Mouse (Mus musculus) neural tube, embryonic 12.5 days (tissue): ENCODE measurements at regions not wholly inside any gene's neighbourhood (a gene's known extent, or its start where the extent isn't known, plus 50 kb on each side); places are given as distances from the start of the nearest gene placed in this dataset.

ENCODE experiments used
- ATAC-seq: fragments of 200-750 bp; cut with Nextera tagmentation; 2 replicates; pipeline ENCODE4 v1.8.0; 2017; ENCODE audit warnings: low read depth, mild to moderate bottlenecking, moderate TSS enrichment, moderate library complexity; ENCODE audit not compliant: low FRiP score
- H3K27ac ChIP-seq: fragments of 300-500 bp; sonication (generic); 2 replicates; pipeline ENCODE4 v1.5.1; 2016
- H3K27me3 ChIP-seq: fragments of 300-500 bp; sonication (generic); replicated peaks from 2 replicates; pipeline ENCODE4 v1.6.1; 2016; ENCODE audit warnings: mild to moderate bottlenecking
- H3K36me3 ChIP-seq: fragments of 300-500 bp; sonication (generic); 2 replicates; pipeline ENCODE4 v1.6.1; 2016; ENCODE audit warnings: mild to moderate bottlenecking
- H3K4me1 ChIP-seq: fragments of 300-500 bp; sonication (generic); 2 replicates; pipeline ENCODE4 v1.6.1; 2016
- H3K4me2 ChIP-seq: fragments of 300-500 bp; sonication (generic); replicated peaks from 2 replicates; pipeline ENCODE4 v1.6.1; 2016; ENCODE audit warnings: mild to moderate bottlenecking
- H3K4me3 ChIP-seq: fragments of 300-500 bp; sonication (generic); 2 replicates; pipeline ENCODE4 v1.5.1; 2016
- H3K9ac ChIP-seq: fragments of 300-500 bp; sonication (generic); 2 replicates; pipeline ENCODE4 v1.6.1; 2016; ENCODE audit warnings: mild to moderate bottlenecking
- H3K9me3 ChIP-seq: fragments of 300-500 bp; sonication (generic); 2 replicates; pipeline ENCODE4 v1.6.1; 2016; ENCODE audit warnings: mild to moderate bottlenecking
- WGBS: fragments of 180-500 bp; shearing (Covaris S2); methylation state at CpG from one replicate; pipeline ENCODE4 v1.1.7; 2016; 5-methylcytosine and 5-hydroxymethylcytosine counted together

DNA sequence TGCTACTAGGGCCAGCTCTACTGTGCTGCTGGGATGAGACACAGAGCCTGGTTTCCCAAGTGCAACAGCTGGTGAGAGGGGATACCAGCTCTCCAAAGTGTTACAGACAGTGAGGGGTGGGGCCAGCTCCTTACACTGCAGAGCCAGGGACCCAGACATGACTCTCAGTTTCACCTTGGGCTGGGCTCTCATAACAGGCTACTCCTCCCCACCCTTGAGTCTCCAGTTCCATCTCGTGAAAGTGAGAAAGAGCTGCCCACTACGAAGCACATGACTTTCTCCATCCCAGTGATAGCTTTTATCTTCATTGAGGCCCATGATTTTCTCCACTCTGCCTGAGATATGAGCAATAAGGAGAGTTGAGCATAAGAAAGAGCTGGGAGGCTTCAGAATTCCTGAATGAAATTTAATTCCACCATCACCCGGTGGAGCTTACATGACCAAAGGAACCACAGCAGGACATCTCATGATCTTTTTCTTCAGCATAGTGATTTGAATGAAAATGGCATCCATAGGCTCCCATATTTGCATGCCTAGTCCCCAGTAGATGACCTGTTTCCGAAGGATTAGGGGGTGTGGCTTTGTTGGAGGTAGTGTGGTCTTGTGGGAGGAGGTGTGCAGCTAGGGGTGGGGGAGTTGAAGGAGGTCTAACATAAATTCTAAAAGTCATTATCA lies 153.5 kb downstream of the Spata18 start:
- H3K4me1 ChIP-seq: no peaks in the 10 kb centered on the region
- H3K9me3 ChIP-seq: no peaks in the 10 kb centered on the region
- no peak overlapping the region for H3K27ac ChIP-seq
- no peak overlapping the region for H3K4me3 ChIP-seq
- H3K27me3 ChIP-seq: no peaks in the 10 kb centered on the region
- no peak overlapping the region for H3K4me2 ChIP-seq
- 83% methylated on average over 4 of the region's 4 CpGs for WGBS
- H3K36me3 ChIP-seq: no peaks in the 10 kb centered on the region
- H3K9ac ChIP-seq: no peak overlapping the region
- no peak for ATAC-seq

DNA sequence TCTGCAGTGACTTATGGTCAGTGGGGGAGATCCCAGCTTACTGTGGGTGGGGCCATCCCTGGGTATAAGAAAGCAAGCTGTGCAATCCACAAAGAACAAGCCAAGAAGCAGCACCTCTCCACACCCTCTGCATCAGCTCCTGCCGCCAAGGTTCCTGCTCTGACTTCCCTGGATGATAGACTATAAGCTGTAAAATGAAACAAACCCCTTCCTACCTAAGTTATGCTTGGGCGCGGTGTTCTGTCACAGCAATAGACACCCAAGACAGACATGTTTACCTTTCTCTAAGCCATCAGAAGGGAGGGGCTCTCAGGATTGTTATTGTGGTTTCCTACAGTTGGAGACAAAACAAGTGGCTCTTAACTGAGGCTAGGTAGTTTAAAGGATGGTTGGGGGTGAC lies 159.5 kb downstream of the Spata18 start:
- ATAC-seq: no peak
- Histone ChIP-seq H3K4me3 (no peak overlapping the region), H3K9ac (no peak overlapping the region), H3K27me3 (no peaks in the 10 kb centered on the region), H3K36me3 (no peaks in the 10 kb centered on the region), H3K9me3 (no peaks in the 10 kb centered on the region), H3K27ac (no peak overlapping the region), H3K4me2 (no peak overlapping the region), H3K4me1 (no peaks in the 10 kb centered on the region)
- 69% methylated on average over 3 of the region's 3 CpGs for WGBS

DNA sequence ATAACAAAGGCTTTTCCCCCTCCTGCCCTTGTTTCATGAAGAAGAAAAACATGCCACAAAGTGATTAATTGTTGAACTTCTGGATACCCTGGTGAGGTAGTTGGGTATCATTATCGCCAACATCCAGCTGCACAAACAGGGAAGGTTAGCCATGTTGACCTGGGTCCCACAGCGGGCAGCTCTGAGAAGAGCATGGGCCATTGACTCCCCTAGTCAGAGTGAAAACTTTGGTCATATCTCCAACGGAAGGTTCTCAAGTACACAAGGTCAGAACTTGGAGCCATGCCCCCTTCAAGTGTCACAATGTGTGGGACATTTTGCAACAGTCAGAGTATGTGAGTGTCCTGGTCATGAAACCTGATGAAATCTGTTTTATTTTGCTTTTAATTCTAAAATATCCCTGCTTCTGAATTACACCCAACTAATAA lies 159.9 kb downstream of the Spata18 start:
- H3K4me2 ChIP-seq: no peak overlapping the region
- 77% methylated on average over 3 of the region's 3 CpGs for WGBS
- no peak overlapping the region for H3K9ac ChIP-seq
- no peaks in the 10 kb centered on the region for H3K36me3 ChIP-seq
- ATAC-seq: no peak
- H3K27me3 ChIP-seq: no peaks in the 10 kb centered on the region
- no peaks in the 10 kb centered on the region for H3K9me3 ChIP-seq
- no peaks in the 10 kb centered on the region for H3K4me1 ChIP-seq
- H3K4me3 ChIP-seq: no peak overlapping the region
- no peak overlapping the region for H3K27ac ChIP-seq

DNA sequence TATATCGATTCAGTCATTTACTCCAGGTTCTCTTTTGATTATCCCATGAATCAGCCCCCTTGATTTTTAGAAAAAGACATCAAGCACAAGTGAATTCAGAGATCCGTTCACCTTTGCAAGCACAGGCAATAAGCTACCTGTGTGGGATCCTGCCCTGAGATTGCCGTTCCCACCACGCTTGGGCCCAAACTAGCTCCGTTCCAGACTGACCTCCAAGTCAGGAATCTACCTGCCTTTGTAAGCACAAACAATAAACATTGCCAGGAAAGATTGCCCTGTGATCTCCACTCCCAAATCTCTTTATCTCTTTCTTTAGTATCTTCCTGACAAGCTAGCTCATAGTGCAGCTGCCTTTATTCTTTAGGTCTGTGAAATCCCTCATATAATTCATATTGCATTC lies 164.6 kb downstream of the Spata18 start:
- Histone ChIP-seq H3K4me1 (no peaks in the 10 kb centered on the region), H3K4me3 (no peak overlapping the region), H3K27me3 (no peaks in the 10 kb centered on the region), H3K36me3 (no peaks in the 10 kb centered on the region), H3K4me2 (no peak overlapping the region), H3K9me3 (no peaks in the 10 kb centered on the region), H3K27ac (no peak overlapping the region), H3K9ac (no peak overlapping the region)
- 94% methylated on average over 5 of the region's 5 CpGs for WGBS
- ATAC-seq: no peak

DNA sequence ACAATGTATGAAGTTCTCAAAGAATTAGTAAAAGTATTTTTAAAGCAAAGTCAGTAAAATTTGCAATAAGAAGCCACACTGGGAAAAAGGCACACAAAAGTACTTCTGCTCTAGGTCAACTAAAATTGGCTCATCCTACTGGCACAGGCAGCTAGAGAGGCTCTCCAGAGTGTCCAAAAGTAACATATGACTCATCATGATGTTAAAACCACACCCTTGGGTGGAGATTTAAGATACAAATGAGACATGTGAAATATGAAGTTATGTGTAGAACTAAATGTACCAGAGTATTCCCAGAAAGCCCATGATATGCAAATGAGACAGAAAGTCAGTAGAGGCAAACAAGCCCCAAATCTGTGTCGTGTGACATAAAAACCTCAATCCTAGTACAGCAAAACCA lies 166.0 kb downstream of the Spata18 start:
- Histone ChIP-seq H3K9ac (no peak overlapping the region), H3K36me3 (no peaks in the 10 kb centered on the region), H3K27ac (no peak overlapping the region), H3K9me3 (no peaks in the 10 kb centered on the region), H3K27me3 (no peaks in the 10 kb centered on the region), H3K4me3 (no peak overlapping the region), H3K4me2 (no peak overlapping the region), H3K4me1 (peaks cover 2% of the 10 kb centered on the region; the same call in 1 of the 2 replicates)
- ATAC-seq: no peak
- WGBS: 86% methylated on average over 1 of the region's 1 CpGs

DNA sequence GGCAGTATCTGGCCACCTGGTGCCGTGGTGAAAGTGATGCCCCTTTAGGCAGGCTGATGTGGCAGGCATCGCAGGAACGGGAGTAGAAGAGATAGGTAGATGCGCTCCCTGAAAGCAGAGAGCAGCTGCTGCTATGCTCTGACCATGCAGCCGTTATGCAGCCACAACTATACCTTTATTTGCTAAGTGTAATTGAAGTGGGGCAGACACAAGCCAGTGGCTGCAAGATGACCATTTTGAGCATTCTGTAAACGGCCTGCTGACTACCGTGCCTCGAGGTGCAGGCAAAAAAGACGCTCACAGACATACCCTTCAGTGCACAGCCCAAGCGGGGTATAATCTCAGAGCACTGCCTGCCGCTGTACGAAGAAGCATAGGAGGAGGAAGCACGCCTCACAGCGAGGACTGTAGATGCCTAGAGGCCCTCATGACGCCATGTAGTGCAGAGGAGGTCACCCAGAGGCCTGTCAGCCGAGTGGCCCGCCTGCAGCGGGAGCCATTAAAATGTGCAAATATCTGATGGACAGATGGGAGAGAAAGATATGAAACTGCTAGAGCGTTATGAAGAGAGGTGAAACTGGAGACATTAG lies 170.9 kb downstream of the Spata18 start:
- no peak overlapping the region for H3K27ac ChIP-seq
- WGBS: 71% methylated on average over 19 of the region's 19 CpGs
- no peak for ATAC-seq

DNA sequence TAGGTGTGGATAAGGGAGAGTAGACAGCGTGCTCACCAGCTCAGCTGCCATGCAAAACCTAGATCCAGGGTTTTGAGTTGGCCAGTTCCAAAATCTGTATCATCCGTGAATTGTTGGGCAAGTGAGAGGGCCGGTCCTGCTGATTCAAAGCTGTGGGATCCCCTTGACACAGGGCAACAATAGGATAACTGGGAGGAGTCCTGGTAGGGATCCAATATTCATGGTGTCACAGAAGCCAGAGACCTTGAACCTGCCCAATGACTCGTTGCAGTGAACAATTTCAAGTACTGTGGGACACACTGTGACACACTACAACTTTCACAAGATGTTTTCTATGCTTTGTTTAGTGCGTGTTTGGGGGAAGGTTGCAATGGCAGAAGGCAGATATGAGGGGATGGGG lies 172.2 kb downstream of the Spata18 start:
- Histone ChIP-seq H3K27ac (no peak overlapping the region), H3K9me3 (no peaks in the 10 kb centered on the region), H3K9ac (no peak overlapping the region), H3K4me3 (no peak overlapping the region), H3K36me3 (no peaks in the 10 kb centered on the region), H3K27me3 (no peaks in the 10 kb centered on the region), H3K4me2 (no peak overlapping the region), H3K4me1 (peaks cover 8% of the 10 kb centered on the region)
- 91% methylated on average over 5 of the region's 5 CpGs for WGBS
- no peak for ATAC-seq

More for the DNA sequence above, 170.9 kb downstream of the Spata18 start:
- no peaks in the 10 kb centered on the region for H3K36me3 ChIP-seq
- H3K4me3 ChIP-seq: no peak overlapping the region
- H3K4me2 ChIP-seq: no peak overlapping the region
- H3K4me1 ChIP-seq: peaks cover 8% of the 10 kb centered on the region
- no peak overlapping the region for H3K9ac ChIP-seq
- H3K27me3 ChIP-seq: no peaks in the 10 kb centered on the region
- H3K9me3 ChIP-seq: no peaks in the 10 kb centered on the region

DNA sequence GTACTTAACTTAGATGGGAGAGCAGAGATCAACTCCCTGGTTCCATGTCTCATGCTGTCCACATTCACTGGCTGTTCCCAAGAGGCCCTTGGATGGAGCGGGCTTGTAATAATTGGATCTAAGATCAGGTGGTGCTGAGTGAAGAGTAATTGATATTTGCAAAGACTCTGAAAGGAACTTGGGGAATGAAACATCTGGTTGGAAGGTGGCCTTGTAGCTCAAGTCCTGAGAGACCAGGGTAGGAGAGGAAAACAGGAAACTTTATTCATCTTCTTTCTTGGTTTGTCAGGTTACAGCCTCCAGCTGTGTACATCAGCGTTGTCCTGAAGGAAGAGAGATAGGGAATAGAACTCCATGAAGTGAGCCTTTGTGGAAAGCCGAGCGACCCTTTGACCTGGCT lies 175.8 kb downstream of the Spata18 start:
- H3K9me3 ChIP-seq: no peaks in the 10 kb centered on the region
- ATAC-seq: no peak
- no peaks in the 10 kb centered on the region for H3K27me3 ChIP-seq
- 80% methylated on average over 4 of the region's 4 CpGs for WGBS
- no peak overlapping the region for H3K4me2 ChIP-seq
- no peak overlapping the region for H3K27ac ChIP-seq
- no peaks in the 10 kb centered on the region for H3K36me3 ChIP-seq
- peaks cover 8% of the 10 kb centered on the region for H3K4me1 ChIP-seq
- H3K9ac ChIP-seq: no peak overlapping the region
- no peak overlapping the region for H3K4me3 ChIP-seq

DNA sequence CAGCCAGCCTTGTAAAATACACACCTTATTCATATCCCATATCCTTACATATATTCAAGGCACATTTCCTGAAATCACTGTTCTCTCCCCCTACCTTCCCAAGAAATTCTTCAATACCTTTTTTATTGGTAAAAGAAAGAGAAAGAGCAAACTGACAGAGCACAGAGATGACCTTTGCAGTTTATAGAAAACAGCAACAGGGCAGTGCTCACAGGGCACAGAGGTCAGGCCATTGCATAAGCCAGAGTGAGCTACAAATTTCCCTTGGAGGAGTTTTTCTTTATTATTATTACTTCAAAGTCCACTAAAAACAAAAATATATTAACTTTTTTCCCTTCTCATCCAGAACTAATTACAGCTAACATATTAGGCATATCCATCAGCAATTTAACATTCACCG lies 182.5 kb downstream of the Spata18 start:
- WGBS: 86% methylated on average over 1 of the region's 1 CpGs
- no peaks in the 10 kb centered on the region for H3K9me3 ChIP-seq
- ATAC-seq: no peak

DNA sequence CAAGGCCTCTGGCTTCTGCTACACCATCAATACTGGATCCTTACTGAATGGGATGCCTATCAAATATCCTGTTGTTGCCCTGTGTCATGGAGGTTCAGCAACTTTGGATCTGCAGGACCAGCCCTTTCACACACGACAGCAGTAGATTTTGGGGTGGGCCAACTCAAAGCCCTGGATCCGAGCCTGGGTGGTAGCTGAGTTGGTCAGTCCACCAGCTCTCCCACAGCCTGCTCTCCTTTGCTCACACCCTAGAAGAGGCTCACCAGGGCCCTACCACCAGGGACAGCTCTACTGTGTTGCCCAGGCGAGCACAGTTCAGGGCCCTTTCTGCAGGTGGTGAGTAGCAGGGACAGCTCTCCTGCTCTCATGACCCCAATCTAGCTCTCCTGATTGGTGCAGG lies 192.6 kb downstream of the Spata18 start:
- no peak overlapping the region for H3K4me2 ChIP-seq
- no peak overlapping the region for H3K9ac ChIP-seq
- no peak for ATAC-seq
- H3K4me1 ChIP-seq: no peaks in the 10 kb centered on the region
- H3K27me3 ChIP-seq: no peaks in the 10 kb centered on the region
- H3K36me3 ChIP-seq: no peaks in the 10 kb centered on the region
- no peak overlapping the region for H3K4me3 ChIP-seq
- WGBS: 86% methylated on average over 3 of the region's 3 CpGs
- no peak overlapping the region for H3K27ac ChIP-seq
- H3K9me3 ChIP-seq: no peaks in the 10 kb centered on the region

More for the DNA sequence above, 182.5 kb downstream of the Spata18 start:
- Histone ChIP-seq H3K9ac (no peak overlapping the region), H3K4me1 (no peaks in the 10 kb centered on the region), H3K27ac (no peak overlapping the region), H3K36me3 (no peaks in the 10 kb centered on the region), H3K4me3 (no peak overlapping the region), H3K27me3 (no peaks in the 10 kb centered on the region), H3K4me2 (no peak overlapping the region)

DNA sequence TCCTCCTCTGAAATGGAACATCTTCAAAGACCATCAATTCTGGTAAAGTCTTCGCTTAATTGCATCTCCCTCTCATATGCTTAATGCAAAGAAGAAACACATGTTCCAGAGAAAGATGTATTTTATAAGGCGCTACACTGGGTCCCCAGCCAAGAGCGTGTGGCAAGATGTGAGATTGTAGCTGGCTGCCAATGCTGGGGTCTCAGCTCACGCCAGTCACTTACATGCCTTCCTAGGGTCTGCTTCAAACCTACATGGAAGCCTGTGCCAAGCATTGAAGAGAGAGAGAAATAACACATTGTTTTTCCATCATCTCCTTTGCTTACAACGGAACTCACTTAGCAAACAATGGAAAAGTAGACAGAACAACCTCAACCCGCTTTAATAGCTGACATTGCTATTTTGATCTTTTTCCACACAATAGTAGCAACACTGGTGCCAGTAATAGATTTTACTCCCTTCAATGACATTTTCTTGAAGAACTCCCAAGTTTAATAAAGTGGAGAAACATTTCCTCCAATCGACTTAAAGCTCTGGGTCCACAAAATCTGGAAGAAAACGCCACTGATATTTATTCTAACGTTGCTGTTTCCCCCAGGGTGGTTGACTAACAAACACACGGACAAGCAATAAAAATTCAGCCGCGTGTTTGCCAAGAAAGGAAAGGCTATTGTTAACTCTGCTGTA lies 195.1 kb downstream of the Spata18 start:
- H3K27ac ChIP-seq: no peak overlapping the region
- H3K4me3 ChIP-seq: no peak overlapping the region
- ATAC-seq: no peak
- H3K36me3 ChIP-seq: no peaks in the 10 kb centered on the region
- WGBS: 84% methylated on average over 12 of the region's 12 CpGs
- H3K4me1 ChIP-seq: no peaks in the 10 kb centered on the region
- H3K4me2 ChIP-seq: no peak overlapping the region
- H3K27me3 ChIP-seq: no peaks in the 10 kb centered on the region
- H3K9me3 ChIP-seq: no peaks in the 10 kb centered on the region
- H3K9ac ChIP-seq: no peak overlapping the region

DNA sequence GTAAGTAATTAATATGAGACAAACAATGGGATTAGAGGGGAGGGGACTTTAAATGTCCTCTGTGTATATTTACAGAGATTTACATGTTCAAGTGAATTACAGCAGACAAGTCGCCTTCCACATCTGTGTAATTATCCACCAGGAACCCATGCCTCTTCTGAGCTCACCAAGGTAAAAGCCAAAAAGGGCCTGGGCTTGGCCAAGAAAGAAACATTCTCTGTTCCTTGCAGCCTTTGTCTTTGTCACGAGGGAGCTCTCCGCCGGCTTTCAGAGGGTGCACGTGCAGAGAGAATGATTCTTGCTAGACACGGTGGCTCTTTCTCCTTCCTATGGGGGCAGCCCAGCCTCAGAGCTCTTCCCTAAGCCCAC lies 195.6 kb downstream of the Spata18 start:
- H3K36me3 ChIP-seq: no peaks in the 10 kb centered on the region
- H3K9me3 ChIP-seq: no peaks in the 10 kb centered on the region
- H3K27ac ChIP-seq: no peak overlapping the region
- no peak overlapping the region for H3K4me3 ChIP-seq
- 66% methylated on average over 6 of the region's 6 CpGs for WGBS
- no peak for ATAC-seq
- H3K9ac ChIP-seq: no peak overlapping the region
- no peaks in the 10 kb centered on the region for H3K4me1 ChIP-seq
- H3K27me3 ChIP-seq: no peaks in the 10 kb centered on the region
- H3K4me2 ChIP-seq: no peak overlapping the region

DNA sequence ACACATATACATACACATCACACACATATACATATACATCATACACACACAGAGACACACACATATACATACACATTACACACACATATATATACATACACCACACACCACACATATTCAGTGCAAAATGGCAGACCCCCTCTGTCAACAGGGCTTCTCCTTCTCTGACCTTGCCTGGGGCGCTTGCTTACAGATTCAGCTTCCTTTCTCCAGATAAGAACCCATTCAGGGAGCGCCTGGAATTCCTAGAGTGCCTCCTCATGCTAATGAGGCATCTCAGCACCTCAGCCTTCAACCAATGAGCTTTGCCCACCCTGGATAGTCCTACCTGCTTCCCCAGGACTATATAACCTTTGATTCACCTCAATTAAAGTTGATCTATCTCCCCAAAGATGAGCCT lies 200.3 kb downstream of the Spata18 start:
- H3K36me3 ChIP-seq: no peaks in the 10 kb centered on the region
- H3K4me1 ChIP-seq: no peaks in the 10 kb centered on the region; the same call in 1 of the 2 replicates
- WGBS: 61% methylated on average over 2 of the region's 2 CpGs
- H3K4me2 ChIP-seq: no peak overlapping the region
- no peak overlapping the region for H3K9ac ChIP-seq
- H3K27ac ChIP-seq: no peak overlapping the region
- ATAC-seq: no peak
- H3K27me3 ChIP-seq: no peaks in the 10 kb centered on the region
- no peaks in the 10 kb centered on the region for H3K9me3 ChIP-seq
- H3K4me3 ChIP-seq: no peak overlapping the region
